ENCODE assay signal across 8 mouse cellular contexts in the genomic region with DNA sequence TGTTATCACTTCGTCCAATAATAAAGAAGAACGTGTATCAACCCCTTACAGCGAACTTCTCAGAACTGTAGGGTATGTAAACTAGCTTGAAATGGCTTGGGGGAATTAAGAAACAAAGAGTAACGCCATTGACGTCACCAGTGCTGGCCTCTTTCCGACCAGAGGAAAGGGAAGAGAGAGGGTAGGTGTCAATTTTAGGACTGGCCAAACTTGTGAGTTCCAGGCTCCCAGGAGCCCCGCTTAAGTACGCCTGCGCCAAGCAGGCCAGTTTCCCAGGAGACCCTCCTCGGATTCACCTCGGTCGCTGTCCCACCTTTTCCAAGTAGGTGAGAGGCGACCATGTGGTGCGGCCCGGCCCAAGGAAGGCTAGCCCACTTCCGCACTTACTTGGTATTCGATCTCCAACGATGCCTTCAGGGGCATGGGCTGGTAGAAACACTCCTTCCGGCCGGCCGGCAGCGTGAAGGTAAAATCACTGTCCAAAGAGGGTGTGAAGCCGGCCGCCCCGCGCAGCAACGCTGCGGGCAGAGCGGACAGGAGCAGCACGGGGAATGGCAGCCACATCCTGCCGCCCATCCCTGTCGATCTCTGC. TPM values are rescaled to one million over a fixed set of nuclear protein-coding genes. Genes with fewer than 3 reads are reported as not detected.
A peak's percentile ranks its signal among the peaks of the same experiment; 100 is the strongest.
DNase-seq lines count a peak whose midpoint lies in the region; ATAC-seq lines count a peak whose summit lies in the region.

No protein-coding gene starts in this region.

- WGBS in forebrain, embryonic 12.5 days: under 1% methylated on average over 32 of the region's 32 CpGs
- WGBS in hindbrain, embryonic 13.5 days: under 1% methylated on average over 32 of the region's 32 CpGs
- 0% methylated on average over 32 of the region's 32 CpGs for WGBS in liver, embryonic 16.5 days (ENCODE audit: insufficient replicate concordance)

- peak overlapping the region; percentile 68 for H3K9ac ChIP-seq in forebrain, embryonic 12.5 days
- H3K9ac ChIP-seq in hindbrain, embryonic 13.5 days: peak overlapping the region; percentile 83
- peak overlapping the region; percentile 87 for H3K9ac ChIP-seq in liver, embryonic 16.5 days (ENCODE audit: low read depth, low read length)

- ATAC-seq in forebrain, embryonic 12.5 days (ENCODE audit: low FRiP score): peak; percentile 55; the same call in 1 of the 2 replicates
- ATAC-seq in hindbrain, embryonic 13.5 days (ENCODE audit: low FRiP score): peak; percentile 68; the same call in 1 of the 2 replicates
- peak; percentile 9 for ATAC-seq in liver, embryonic 16.5 days (ENCODE audit: low read depth)

- no peaks in the 10 kb centered on the region for H3K27me3 ChIP-seq in forebrain, embryonic 12.5 days
- H3K27me3 ChIP-seq in hindbrain, embryonic 13.5 days: no peaks in the 10 kb centered on the region
- H3K27me3 ChIP-seq in liver, embryonic 16.5 days (ENCODE audit: control insufficient read depth, insufficient read depth, low read depth, low read length): no peaks in the 10 kb centered on the region

- peak overlapping the region; percentile 78 for H3K27ac ChIP-seq in forebrain, embryonic 12.5 days
- peak overlapping the region; percentile 87 for H3K27ac ChIP-seq in hindbrain, embryonic 13.5 days
- peak overlapping the region; percentile 90 for H3K27ac ChIP-seq in liver, embryonic 16.5 days (ENCODE audit: low read length)

- H3K4me1 ChIP-seq in forebrain, embryonic 12.5 days: peaks cover 19% of the 10 kb centered on the region
- H3K4me1 ChIP-seq in hindbrain, embryonic 13.5 days (replicated peaks): peaks cover 21% of the 10 kb centered on the region
- peaks cover 8% of the 10 kb centered on the region for H3K4me1 ChIP-seq in liver, embryonic 16.5 days (ENCODE audit: control insufficient read depth, low read depth, low read length)

- H3K36me3 ChIP-seq in forebrain, embryonic 12.5 days (replicated peaks): no peaks in the 10 kb centered on the region; the same call in 1 of the 2 replicates
- H3K36me3 ChIP-seq in hindbrain, embryonic 13.5 days: peaks cover 15% of the 10 kb centered on the region
- 0 out of 2 replicates have a peak, but pooled peaks cover 2% of the 10 kb centered on the region for H3K36me3 ChIP-seq in liver, embryonic 16.5 days (ENCODE audit: control insufficient read depth, insufficient read depth)

- no peaks in the 10 kb centered on the region for H3K9me3 ChIP-seq in forebrain, embryonic 12.5 days
- H3K9me3 ChIP-seq in hindbrain, embryonic 13.5 days: no peaks in the 10 kb centered on the region
- no peaks in the 10 kb centered on the region for H3K9me3 ChIP-seq in liver, embryonic 16.5 days (replicated peaks; ENCODE audit: control insufficient read depth, low read length)

- H3K4me2 ChIP-seq in forebrain, embryonic 12.5 days: peak overlapping the region; percentile 63
- H3K4me2 ChIP-seq in hindbrain, embryonic 13.5 days: peak overlapping the region; percentile 73
- peak overlapping the region; percentile 95 for H3K4me2 ChIP-seq in liver, embryonic 16.5 days (ENCODE audit: low read depth, low read length)

- peak; percentile 27 for DNase-seq in layer of hippocampus, adult 11-12 months (ENCODE audit: low spot score)
- DNase-seq in layer of hippocampus, postnatal 25 days (ENCODE audit: extremely low spot score in 1 of 2, low spot score in 1 of 2): no peak
- DNase-seq in adrenal gland, adult 8-10 months: peak; percentile 49
- peak; percentile 52 to 69 for DNase-seq in natural killer cell, adult 2 months (ENCODE audit: low spot score in 2 of 2)
- no peak for DNase-seq in thymus, postnatal 36 days

- H3K4me3 ChIP-seq in forebrain, embryonic 12.5 days (replicated peaks): peak overlapping the region; percentile 63
- peak overlapping the region; percentile 87 for H3K4me3 ChIP-seq in hindbrain, embryonic 13.5 days
- peak overlapping the region; percentile 72 for H3K4me3 ChIP-seq in liver, embryonic 16.5 days (ENCODE audit: low read depth, low read length)

RNA-seq across cellular contexts. Expression of gene Tmed5, which starts 0.5 kb away (rescaled TPM):
- total RNA-seq in layer of hippocampus, postnatal 25 days (2021): 10 to 100 TPM; 23.0 to 26.0 TPM
- 10 to 100 TPM; 26.8 to 62.4 (median 44.9) TPM for total RNA-seq in adrenal gland, adult 8-10 months (2022)
- polyA plus RNA-seq in forebrain, embryonic 12.5 days (2016; fragmentation: Nextera tagmentation; extraction: Ambion mirVana): 26.2 and 29.7 TPM in 2 replicates
- 24.7 and 26.7 TPM in 2 replicates for polyA plus RNA-seq in hindbrain, embryonic 13.5 days (2015; fragmentation: Nextera tagmentation; extraction: Ambion mirVana)
- 18.1 and 21.4 TPM in 2 replicates for polyA plus RNA-seq in liver, embryonic 16.5 days (2015; fragmentation: Nextera tagmentation; extraction: Ambion mirVana)

RNA-seq across cellular contexts. Expression of gene Ccdc18, which starts 0.7 kb away (rescaled TPM):
- under 1 TPM; 0.96 to 0.99 TPM for total RNA-seq in layer of hippocampus, postnatal 25 days (2021)
- total RNA-seq in adrenal gland, adult 8-10 months (2022): under 1 TPM; 0.15 to 0.66 (median 0.45) TPM
- polyA plus RNA-seq in forebrain, embryonic 12.5 days (2016; fragmentation: Nextera tagmentation; extraction: Ambion mirVana): 13.1 and 13.4 TPM in 2 replicates
- 3.2 and 3.3 TPM in 2 replicates for polyA plus RNA-seq in hindbrain, embryonic 13.5 days (2015; fragmentation: Nextera tagmentation; extraction: Ambion mirVana)
- 4.0 and 4.8 TPM in 2 replicates for polyA plus RNA-seq in liver, embryonic 16.5 days (2015; fragmentation: Nextera tagmentation; extraction: Ambion mirVana)

Comparison
In these comparisons a context has a peak if more than half of its experiments do, and no peak if none do; other contexts are left out.
1. DNase-seq: peak in layer of hippocampus, adult 11-12 months (single experiment), adrenal gland, adult 8-10 months (single experiment) and natural killer cell, adult 2 months (2 of 2); none in layer of hippocampus, postnatal 25 days (0 of 2) and thymus, postnatal 36 days (0 of 2).
2. ATAC-seq: peak in every context shown above with its lines; median percentile 68 in hindbrain, embryonic 13.5 days; 55 in forebrain, embryonic 12.5 days; 9 in liver, embryonic 16.5 days.
3. Peak in every context shown above with its lines, with median percentiles within 50 percentile points of each other: H3K27ac ChIP-seq, H3K4me2 ChIP-seq, H3K4me3 ChIP-seq and H3K9ac ChIP-seq.